Mouse (Mus musculus) CH12.LX (cell line): Measurements from ENCODE around the gene Clcn2. TPM values are rescaled to one million over a fixed set of nuclear protein-coding genes. Genes with fewer than 3 reads are reported as not detected.

Experiments
- DNase-seq: peaks from one replicate; pipeline ENCODE4 v3.0.0-alpha.2; 2013; ENCODE audit errors: extremely low read depth
- H3K27ac ChIP-seq: 2 replicates; pipeline ENCODE4 v1.5.1; 2012; ENCODE audit warnings: low read depth, mild to moderate bottlenecking, control low read depth, moderate library complexity; ENCODE audit not compliant: insufficient read depth
- H3K27me3 ChIP-seq: replicated peaks from 2 replicates; pipeline ENCODE3; 2012; ENCODE audit warnings: inconsistent platforms
- H3K36me3 ChIP-seq, 2 experiments: replicated peaks in 1 of 2; 2 replicates each; pipeline versions ENCODE3 to v1.6.1; 2012; ENCODE audit warnings: inconsistent platforms in 1 of 2, low read length in 1 of 2, mild to moderate bottlenecking in 1 of 2, mixed read lengths in 1 of 2, moderate library complexity in 1 of 2; ENCODE audit not compliant: control insufficient read depth in 1 of 2, insufficient read depth in 1 of 2
- H3K4me1 ChIP-seq, 2 experiments: 2 replicates each; pipeline ENCODE4 v1.6.1; 2012; ENCODE audit warnings: inconsistent platforms in 1 of 2, moderate library complexity in 1 of 2; ENCODE audit not compliant: insufficient read depth in 2 of 2, control insufficient read depth in 1 of 2
- H3K4me2 ChIP-seq: 2 replicates; pipeline ENCODE4 v1.6.1; 2012; ENCODE audit warnings: low read depth, mild to moderate bottlenecking, control low read depth; ENCODE audit not compliant: poor library complexity, insufficient read depth, severe bottlenecking
- H3K4me3 ChIP-seq, 3 experiments: fragments of 150-350 bp in 1 of 3; sonication (generic) in 1 of 3; replicated peaks in 1 of 3; 2 replicates each; pipeline versions ENCODE3 to v1.5.1; 2011 to 2012; ENCODE audit warnings: low read depth in 2 of 3, low read length in 2 of 3, mild to moderate bottlenecking in 2 of 3, moderate library complexity in 2 of 3, control low read depth in 1 of 3, improper control_type of control experiment in 1 of 3, inconsistent platforms in 1 of 3, mixed read lengths in 1 of 3; ENCODE audit not compliant: poor library complexity in 1 of 3
- H3K79me2 ChIP-seq: replicated peaks from 2 replicates; pipeline ENCODE4 v1.6.1; 2012; ENCODE audit warnings: mild to moderate bottlenecking, moderate library complexity; ENCODE audit not compliant: control insufficient read depth, poor library complexity, insufficient read depth, severe bottlenecking; ENCODE audit errors: extremely low read depth
- H3K9ac ChIP-seq: 2 replicates; pipeline ENCODE4 v1.6.1; 2012; ENCODE audit warnings: low read depth, mild to moderate bottlenecking, control low read depth, moderate library complexity; ENCODE audit not compliant: insufficient read depth
- H3K9me3 ChIP-seq: replicated peaks from 2 replicates; pipeline ENCODE3; 2012; ENCODE audit warnings: low read length, inconsistent platforms, mixed read lengths
- E2F4 ChIP-seq: IDR thresholded peaks from 2 replicates; pipeline ENCODE4 v1.6.1; 2011; ENCODE audit warnings: low read depth, low read length, improper control_type of control experiment; ENCODE audit not compliant: insufficient replicate concordance
- EP300 ChIP-seq: IDR thresholded peaks from 2 replicates; pipeline ENCODE4 v1.6.1; 2011; ENCODE audit warnings: low read length, improper control_type of control experiment
- ETS1 ChIP-seq: conservative IDR thresholded peaks from 2 replicates; pipeline ENCODE4 v1.6.1; 2012; ENCODE audit warnings: low read depth, mild to moderate bottlenecking, inconsistent platforms, low read length, improper control_type of control experiment, moderate library complexity
- GABPA ChIP-seq: IDR thresholded peaks from 2 replicates; pipeline ENCODE4 v1.6.1; 2012; ENCODE audit warnings: low read depth, low read length, improper control_type of control experiment, inconsistent platforms; ENCODE audit not compliant: insufficient replicate concordance
- HCFC1 ChIP-seq: IDR thresholded peaks from 2 replicates; pipeline ENCODE4 v1.6.1; 2012; ENCODE audit warnings: low read depth, mild to moderate bottlenecking, inconsistent platforms, low read length, improper control_type of control experiment
- IRF4 ChIP-seq: IDR thresholded peaks from 2 replicates; pipeline ENCODE4 v1.6.1; 2014; ENCODE audit warnings: low read depth, mild to moderate bottlenecking, inconsistent platforms, low read length, improper control_type of control experiment
- MXI1 ChIP-seq: IDR thresholded peaks from 2 replicates; pipeline ENCODE4 v1.6.1; 2011; ENCODE audit warnings: mild to moderate bottlenecking, low read depth, low read length, improper control_type of control experiment
- NELFE ChIP-seq: IDR thresholded peaks from 2 replicates; pipeline ENCODE4 v1.6.1; 2011; ENCODE audit warnings: low read depth, low read length, improper control_type of control experiment
- UBTF ChIP-seq: IDR thresholded peaks from 2 replicates; pipeline ENCODE4 v1.6.1; 2012; ENCODE audit warnings: low read depth, mild to moderate bottlenecking, inconsistent platforms, low read length, improper control_type of control experiment, moderate library complexity
- dilution Hi-C: fragments of 300-500 bp; cut with MboI; formaldehyde crosslinking; loops from 2 replicates; pipeline ENCODE4 v1.14.3; 2020; ENCODE audit warnings: low sequenced_read_pairs; ENCODE audit not compliant: extremely low pct_unique_long_range_greater_than_20kb, extremely low pct_ligation_motif_present
- in situ Hi-C: fragments of 300-500 bp; cut with MboI; formaldehyde crosslinking; loops from 3 replicates; pipeline ENCODE4 v1.14.3; 2019; ENCODE audit warnings: low sequenced_read_pairs, low pct_ligation_motif_present, low pct_unique_long_range_greater_than_20kb, mixed read lengths
- polyA plus RNA-seq: library from polyadenylated mRNA; unstranded; fragments of >175 nt; gene quantifications from 2 replicates; pipeline ENCODE4 v1.2.1, GENCODE M21; 2012; ENCODE audit warnings: low read depth; ENCODE audit not compliant: insufficient read length
- total RNA-seq, 2 experiments: library from RNA; depleted of rRNA; stranded (reverse); fragments of 300-350 nt in 1 of 2; fragments of >200 nt in 1 of 2; gene quantifications; 2 replicates each; pipeline ENCODE4 v1.2.3; 2012 to 2014

The Clcn2 gene
- total and polyA plus RNA-seq, 3 experiments, result 1.2 to 4.5 (median 4.1) TPM

GRCm38 (mm10) chr16:20733731-20734730, 16.5 kb upstream of the Clcn2 start, which contains the start of gene Thpo (continued):
- TF ChIP-seq HCFC1, result no peak

- Histone ChIP-seq H3K4me1 (peaks cover 2 to 6% of the 10 kb centered on the region in 2 experiments; a peak in 2 of 4 replicates), H3K36me3 (no peaks in the 10 kb centered on the region), H3K27ac (no peak within 1 kb of the TSS), H3K9ac (no peak within 1 kb of the TSS), H3K27me3 (peaks cover 53% of the 10 kb centered on the region), H3K4me2 (no peak within 1 kb of the TSS), H3K79me2 (no peaks in the 10 kb centered on the region), H3K9me3 (peaks cover 13% of the 10 kb centered on the region), H3K4me3 (no peak within 1 kb of the TSS)
- DNase-seq, result no peak
- no peak for TF ChIP-seq GABPA
- in situ Hi-C loops, result no loop called here
- dilution Hi-C loops, result no loop called here
Measured at GRCm38 (mm10) chr16:20732925-20733730, 15.6 kb upstream of the Clcn2 start, which contains the start of gene Chrd. Gene Chrd (plus strand): TSS chr16:20733127.

GRCm38 (mm10) chr16:20732251-20732924, 14.8 kb upstream of the Clcn2 start:
- dilution Hi-C loops, result no loop called here
- Histone ChIP-seq H3K27me3 (peaks cover 49% of the 10 kb centered on the region), H3K4me1 (peaks cover 2 to 6% of the 10 kb centered on the region in 2 experiments; a peak in 2 of 4 replicates)

More at GRCm38 (mm10) chr16:20732251-20732924, 14.8 kb upstream of the Clcn2 start:
- Histone ChIP-seq H3K79me2 (no peaks in the 10 kb centered on the region), H3K9me3 (peaks cover 8% of the 10 kb centered on the region), H3K27ac (no peak overlapping the region), H3K4me3 (no peak overlapping the region), H3K9ac (no peak overlapping the region), H3K4me2 (no peak overlapping the region), H3K36me3 (no peaks in the 10 kb centered on the region)
- in situ Hi-C loops, result no loop called here
- no peak for DNase-seq
- TF ChIP-seq ETS1 (no peak), E2F4 (no peak), MXI1 (no peak), UBTF (no peak), NELFE (no peak), IRF4 (no peak), EP300 (no peak)
